ENCODE assay signal across 7 mouse cellular contexts in genomic region chr11:94161267-94161646, GRCm38 (mm10). TPM values are rescaled to one million over a fixed set of nuclear protein-coding genes. Genes with fewer than 3 reads are reported as not detected.
DNase-seq lines count a peak whose midpoint lies in the region; ATAC-seq lines count a peak whose summit lies in the region.

No protein-coding gene starts in this region.

- peak; percentile 68 to 70 for ATAC-seq in hematopoietic stem cell, adult 5-6 weeks (replicated peaks in 1 of 2; ENCODE audit: insufficient read depth in 1 of 2, low FRiP score in 2 of 2, low TSS enrichment in 1 of 2, low read depth in 1 of 2, poor library complexity in 2 of 2, severe bottlenecking in 2 of 2)
- ATAC-seq in megakaryocyte, adult 5-6 weeks (ENCODE audit: poor library complexity, severe bottlenecking) = peak; percentile 88

- intact Hi-C loops in left cerebral cortex, postnatal 14 days (cut with DNase I) = loop anchor here (2.0 kb wide), 1 partner anchor 50 kb away; the partner anchor contains the start of gene Tob1

- DNase-seq in ES-CJ7 (ENCODE audit: low read depth, low spot score) = peak; percentile 60
- DNase-seq in adrenal gland, postnatal 14 days = peak; percentile 88
- peak; percentile 67 for DNase-seq in fibroblast of lung, adult 2 months (ENCODE audit: low read depth)
- DNase-seq in left cerebral cortex, postnatal 14 days (ENCODE audit: low spot score in 2 of 2) = peak; percentile 41 to 49
- DNase-seq in urinary bladder, postnatal 25 days (ENCODE audit: low spot score) = peak; percentile 43

RNA-seq across cellular contexts. Expression of gene Tob1, which starts 50.0 kb away (rescaled TPM):
- 158 and 199 TPM in 2 replicates for total RNA-seq in adrenal gland, postnatal 14 days (2021)
- 17.1 and 22.6 TPM in 2 replicates for total RNA-seq in hematopoietic stem cell, adult 5-6 weeks (2017)
- 10 to 100 TPM; 33.7 to 37.3 TPM for total RNA-seq in left cerebral cortex, postnatal 14 days (2021)
- 15.5 and 17.8 TPM in 2 replicates for total RNA-seq in megakaryocyte, adult 5-6 weeks (2015)
- total RNA-seq in megakaryocyte, adult 5-6 weeks (2017) = 13.5 and 19.3 TPM in 2 replicates

Comparison
In these comparisons a context has a peak if more than half of its experiments do, and no peak if none do; other contexts are left out.
1. Peak in every context shown above with its lines: DNase-seq and ATAC-seq.